Mouse (Mus musculus): Measurements from ENCODE around the gene Dnajc16.

DNA sequence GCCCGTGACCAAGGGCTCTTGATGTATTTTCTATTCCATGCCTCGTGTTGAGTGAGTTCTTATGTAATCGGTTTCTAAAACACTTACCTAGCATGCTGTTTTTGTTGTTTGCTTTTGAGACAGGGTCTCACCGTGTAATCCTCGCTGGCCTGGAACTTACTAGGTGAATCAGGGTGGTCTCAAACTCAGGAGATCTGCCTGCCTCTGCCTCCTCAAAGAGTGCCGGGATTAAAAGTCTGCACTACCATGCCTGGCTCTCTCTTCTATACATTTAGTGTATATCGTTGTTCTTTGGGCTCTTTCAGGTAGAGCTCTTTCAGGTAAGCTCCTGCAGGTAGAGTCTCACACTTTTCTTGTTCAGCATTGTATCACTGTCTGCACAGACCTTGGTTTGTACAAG, 755 bp upstream of the Dnajc16 start:
- TF ChIP-seq CTCF (IDR thresholded peaks at IDR 0.05; ENCODE audit: low read depth, low read length): no peak
- TF ChIP-seq POLR2A (IDR thresholded peaks at IDR 0.05; ENCODE audit: insufficient read depth, low read length): no peak
- no peak for TF ChIP-seq EP300 (IDR thresholded peaks at IDR 0.05; ENCODE audit: insufficient read depth, low read depth, low read length)

Measured in ES-Bruce4 (cell line).